Mouse (Mus musculus) lung, embryonic 14.5 days (tissue): ENCODE measurements around the gene Zfr. TPM values are rescaled to one million over a fixed set of nuclear protein-coding genes. Genes with fewer than 3 reads are reported as not detected.
A peak's percentile ranks its signal among the peaks of the same experiment; 100 is the strongest.
"Not testable (repeated sequence)": the region's sequence is repeated elsewhere in the genome, so short reads cannot be mapped to it uniquely, and the experiment has no call there.

ENCODE experiments used
- ATAC-seq: fragments of 200-750 bp; cut with Nextera tagmentation; 2 replicates; pipeline ENCODE4 v1.8.0; 2017; ENCODE audit warnings: mild to moderate bottlenecking, moderate TSS enrichment, moderate library complexity; ENCODE audit not compliant: insufficient read depth
- DNase-seq: peaks from one replicate; pipeline ENCODE4 v3.0.0-alpha.2; 2015
- H3K27ac ChIP-seq: fragments of 300-500 bp; sonication (generic); 2 replicates; pipeline ENCODE4 v1.5.1; 2014; ENCODE audit warnings: low read depth, mild to moderate bottlenecking, moderate library complexity
- H3K27me3 ChIP-seq: fragments of 300-500 bp; sonication (generic); 2 replicates; pipeline ENCODE4 v1.6.1; 2014; ENCODE audit warnings: low read length, control low read depth; ENCODE audit not compliant: insufficient read depth
- H3K36me3 ChIP-seq: fragments of 300-500 bp; sonication (generic); 2 replicates; pipeline ENCODE4 v1.6.1; 2014; ENCODE audit warnings: control low read depth; ENCODE audit not compliant: insufficient read depth
- H3K4me1 ChIP-seq: fragments of 300-500 bp; sonication (generic); 2 replicates; pipeline ENCODE4 v1.6.1; 2014; ENCODE audit warnings: antibody characterized with exemption, control low read depth; ENCODE audit not compliant: insufficient read depth
- H3K4me2 ChIP-seq: fragments of 300-500 bp; sonication (generic); 2 replicates; pipeline ENCODE4 v1.6.1; 2014; ENCODE audit warnings: mild to moderate bottlenecking
- H3K4me3 ChIP-seq: fragments of 300-500 bp; sonication (generic); 2 replicates; pipeline ENCODE4 v1.5.1; 2014; ENCODE audit warnings: low read depth, low read length
- H3K9ac ChIP-seq: fragments of 300-500 bp; sonication (generic); 2 replicates; pipeline ENCODE4 v1.6.1; 2014
- H3K9me3 ChIP-seq: fragments of 300-500 bp; sonication (generic); 2 replicates; pipeline ENCODE4 v1.6.1; 2016; ENCODE audit warnings: low read depth, low read length, control low read depth
- CTCF ChIP-seq: IDR thresholded peaks from 2 replicates; pipeline ENCODE4 v1.5.1; 2016; ENCODE audit warnings: antibody characterized with exemption, low read depth
- WGBS: fragments of 180-500 bp; shearing (Covaris S2); extraction: QIAGEN DNeasy Blood & Tissue Kit; methylation state at CpG from one replicate; pipeline ENCODE4 v1.1.7; 2014; 5-methylcytosine and 5-hydroxymethylcytosine counted together
- polyA plus RNA-seq: library from polyadenylated mRNA; unstranded; fragments of >200 nt; fragmentation: Nextera tagmentation; extraction: Ambion mirVana; gene quantifications from 2 replicates; pipeline ENCODE4 v1.2.1, GENCODE M21; 2014

Gene Zfr
- polyA plus RNA-seq, 1 experiment from 2014 or later: 158 TPM

DNA sequence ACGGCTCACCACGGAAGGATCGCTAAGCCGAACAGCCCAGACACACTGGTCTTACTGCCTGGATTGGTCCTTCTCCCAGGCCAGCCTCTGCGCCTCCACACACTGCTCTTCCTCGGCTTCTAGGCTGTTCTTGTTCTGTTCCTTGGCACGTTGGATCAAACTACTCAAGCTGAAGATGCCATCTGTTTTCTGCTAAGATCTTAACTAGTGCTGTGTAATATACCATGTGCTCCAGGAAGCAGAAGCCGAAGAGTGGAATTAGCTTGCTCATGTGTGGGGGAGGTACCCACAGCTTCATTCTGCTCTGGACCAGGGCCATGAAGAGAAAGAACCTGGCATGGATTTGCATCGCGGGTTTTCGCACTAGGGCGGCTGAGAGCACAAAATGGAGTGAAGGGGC is 11.2 kb upstream of the Zfr start:
- no peaks in the 10 kb centered on the region for H3K36me3 ChIP-seq
- DNase-seq (no peak), ATAC-seq (no peak)
- no peaks in the 10 kb centered on the region for H3K27me3 ChIP-seq
- no peak for TF ChIP-seq CTCF
- no peaks in the 10 kb centered on the region for H3K4me1 ChIP-seq
- no peaks in the 10 kb centered on the region for H3K9me3 ChIP-seq
- no peak overlapping the region for H3K9ac ChIP-seq
- H3K27ac ChIP-seq: no peak overlapping the region
- H3K4me3 ChIP-seq: no peak overlapping the region
- no peak overlapping the region for H3K4me2 ChIP-seq
- WGBS: 82% methylated on average over 12 of the region's 12 CpGs

DNA sequence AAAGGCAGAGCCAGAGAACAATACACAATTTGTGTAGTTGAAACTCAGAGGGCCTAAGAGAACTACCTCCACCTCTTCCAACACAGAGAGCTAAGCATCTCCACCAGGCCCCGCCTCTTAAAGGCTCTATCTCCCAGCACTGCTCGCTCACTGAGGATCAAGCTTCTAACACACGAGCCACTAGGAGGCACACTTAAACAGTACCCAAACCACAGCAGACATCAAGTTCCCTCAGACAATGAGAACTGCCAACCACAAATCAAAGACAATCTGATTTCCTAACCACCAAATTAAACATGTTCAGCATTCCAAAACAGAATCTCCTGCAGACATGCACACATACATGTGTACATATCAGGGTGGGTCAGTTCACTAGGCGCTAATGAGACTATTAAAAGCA is 9.4 kb upstream of the Zfr start:
- DNase-seq (no peak), ATAC-seq (no peak)
- TF ChIP-seq CTCF: peak; percentile 17; the same call in 1 of the 2 replicates
- H3K4me1 ChIP-seq: 0 out of 2 replicates have a peak, but pooled peaks cover 3% of the 10 kb centered on the region
- no peaks in the 10 kb centered on the region for H3K36me3 ChIP-seq
- H3K9ac ChIP-seq: no peak overlapping the region
- H3K9me3 ChIP-seq: no peaks in the 10 kb centered on the region
- WGBS: 77% methylated on average over 4 of the region's 4 CpGs
- H3K27me3 ChIP-seq: no peaks in the 10 kb centered on the region
- H3K4me2 ChIP-seq: no peak overlapping the region
- H3K4me3 ChIP-seq: no peak overlapping the region
- no peak overlapping the region for H3K27ac ChIP-seq

- not testable (repeated sequence) for H3K4me1 ChIP-seq, H3K27me3 ChIP-seq, H3K4me3 ChIP-seq, H3K9me3 ChIP-seq, H3K9ac ChIP-seq, H3K4me2 ChIP-seq, H3K27ac ChIP-seq, H3K36me3 ChIP-seq, DNase-seq, ATAC-seq
- 74% methylated on average over 3 of the region's 3 CpGs for WGBS
Measured at GRCm38 (mm10) chr15:12108922-12109321, 8.7 kb upstream of the Zfr start.

DNA sequence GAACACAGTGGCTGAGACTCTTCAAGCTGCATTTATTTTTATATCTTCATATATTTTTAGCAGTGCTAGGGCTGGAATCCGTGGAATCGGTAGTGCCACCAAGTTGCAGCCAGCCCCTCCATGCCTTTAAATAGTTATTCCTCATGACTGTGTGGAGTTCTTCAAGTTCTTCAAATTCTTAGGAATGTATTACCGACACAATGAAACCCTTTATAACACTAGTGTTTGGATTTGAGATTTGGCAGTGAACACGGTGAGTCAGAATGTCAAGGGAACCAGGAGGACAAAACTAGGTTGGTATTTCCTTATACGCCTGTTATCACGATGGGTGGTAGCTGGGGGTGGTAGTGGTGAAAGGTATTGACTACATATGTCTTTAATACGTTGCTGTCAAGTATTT is 6.4 kb upstream of the Zfr start:
- Histone ChIP-seq H3K9me3 (no peaks in the 10 kb centered on the region), H3K4me3 (no peak overlapping the region), H3K27ac (peak overlapping the region; percentile 72), H3K27me3 (no peaks in the 10 kb centered on the region), H3K36me3 (no peaks in the 10 kb centered on the region), H3K9ac (no peak overlapping the region), H3K4me1 (0 out of 2 replicates have a peak, but pooled peaks cover 3% of the 10 kb centered on the region), H3K4me2 (no peak overlapping the region)
- peak; percentile 68 for ATAC-seq
- 41% methylated on average over 7 of the region's 7 CpGs for WGBS
- DNase-seq: peak; percentile 63
- TF ChIP-seq CTCF: no peak

DNA sequence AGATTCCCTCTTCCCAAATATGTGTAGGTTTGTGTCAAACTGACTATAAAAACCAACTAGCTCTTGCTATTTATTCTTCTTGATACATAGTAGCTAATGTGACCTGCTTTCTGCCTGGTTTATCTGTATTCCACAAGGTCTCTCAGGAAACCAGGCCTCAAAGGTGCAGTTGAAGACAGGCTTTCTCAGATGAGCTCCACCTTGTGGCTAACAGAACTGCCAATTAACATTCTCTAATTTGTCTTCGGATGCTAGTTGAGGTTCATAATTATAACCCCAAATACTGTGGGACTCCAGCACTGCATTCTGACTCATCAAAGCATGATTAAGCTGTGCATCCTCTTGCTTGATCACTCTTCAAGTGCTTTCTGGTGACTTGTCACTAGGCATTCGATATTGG is 4.2 kb upstream of the Zfr start:
- no peaks in the 10 kb centered on the region for H3K9me3 ChIP-seq
- H3K4me3 ChIP-seq: no peak overlapping the region
- peak; percentile 41 for TF ChIP-seq CTCF
- H3K36me3 ChIP-seq: no peaks in the 10 kb centered on the region
- H3K27ac ChIP-seq: no peak overlapping the region
- WGBS: 69% methylated on average over 2 of the region's 2 CpGs
- no peak for DNase-seq
- no peak for ATAC-seq
- H3K27me3 ChIP-seq: no peaks in the 10 kb centered on the region
- H3K4me2 ChIP-seq: no peak overlapping the region
- H3K9ac ChIP-seq: no peak overlapping the region
- H3K4me1 ChIP-seq: 0 out of 2 replicates have a peak, but pooled peaks cover 3% of the 10 kb centered on the region

DNA sequence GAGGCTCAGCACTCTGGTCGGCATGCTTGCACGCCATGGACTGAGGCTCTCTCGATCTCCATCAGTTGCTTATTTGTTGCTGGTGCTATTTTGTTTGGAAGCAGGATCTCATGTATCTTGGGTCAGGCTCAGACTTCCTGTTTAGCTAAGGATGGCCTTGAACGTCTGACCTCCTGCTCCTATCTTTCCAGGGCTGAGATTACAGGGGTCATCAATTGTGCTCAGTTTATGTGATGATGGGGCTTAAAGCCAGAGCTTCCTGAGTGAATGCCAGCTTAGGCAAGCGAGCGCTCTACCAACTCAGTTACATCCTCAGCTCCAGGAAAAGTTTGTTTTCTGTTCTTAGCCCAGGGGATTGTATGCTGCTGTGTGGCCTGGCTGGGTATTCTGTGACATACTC is 3.1 kb upstream of the Zfr start:
- Histone ChIP-seq H3K9me3 (no peaks in the 10 kb centered on the region), H3K9ac (no peak overlapping the region), H3K4me3 (no peak overlapping the region), H3K27me3 (no peaks in the 10 kb centered on the region), H3K4me2 (no peak overlapping the region), H3K4me1 (0 out of 2 replicates have a peak, but pooled peaks cover 3% of the 10 kb centered on the region), H3K27ac (no peak overlapping the region), H3K36me3 (no peaks in the 10 kb centered on the region)
- DNase-seq (no peak), ATAC-seq (no peak)
- 42% methylated on average over 6 of the region's 6 CpGs for WGBS
- no peak for TF ChIP-seq CTCF

DNA sequence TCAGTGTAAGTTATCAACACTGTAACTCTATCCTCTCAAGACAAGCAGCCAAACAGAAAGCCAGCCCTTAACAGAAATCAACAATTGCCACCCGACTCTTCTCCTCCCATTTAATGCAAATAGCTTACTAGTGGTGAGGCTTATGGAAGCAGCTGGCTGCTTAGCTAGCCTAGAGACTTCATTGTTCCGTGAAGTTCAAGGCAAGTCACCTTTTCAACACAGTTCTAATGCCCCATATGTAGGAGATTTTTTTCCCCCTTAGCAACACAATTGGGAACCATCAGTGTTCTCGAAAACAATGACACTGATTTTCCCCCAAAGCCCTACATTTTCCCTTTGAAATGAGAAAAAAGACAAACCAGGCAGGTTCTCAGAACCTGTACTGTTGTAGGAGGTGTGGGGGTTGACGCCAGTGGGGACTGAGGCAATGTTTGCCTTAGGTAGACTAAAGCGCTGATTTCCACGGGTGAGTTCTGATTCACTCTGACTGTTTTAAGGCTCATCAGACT is 1.9 kb upstream of the Zfr start:
- Histone ChIP-seq H3K4me1 (0 out of 2 replicates have a peak, but pooled peaks cover 3% of the 10 kb centered on the region), H3K4me2 (no peak overlapping the region), H3K27ac (no peak overlapping the region), H3K4me3 (no peak overlapping the region), H3K9ac (no peak overlapping the region), H3K36me3 (no peaks in the 10 kb centered on the region), H3K27me3 (no peaks in the 10 kb centered on the region), H3K9me3 (no peaks in the 10 kb centered on the region)
- DNase-seq: no peak
- no peak for TF ChIP-seq CTCF
- 31% methylated on average over 6 of the region's 6 CpGs for WGBS
- no peak for ATAC-seq

DNA sequence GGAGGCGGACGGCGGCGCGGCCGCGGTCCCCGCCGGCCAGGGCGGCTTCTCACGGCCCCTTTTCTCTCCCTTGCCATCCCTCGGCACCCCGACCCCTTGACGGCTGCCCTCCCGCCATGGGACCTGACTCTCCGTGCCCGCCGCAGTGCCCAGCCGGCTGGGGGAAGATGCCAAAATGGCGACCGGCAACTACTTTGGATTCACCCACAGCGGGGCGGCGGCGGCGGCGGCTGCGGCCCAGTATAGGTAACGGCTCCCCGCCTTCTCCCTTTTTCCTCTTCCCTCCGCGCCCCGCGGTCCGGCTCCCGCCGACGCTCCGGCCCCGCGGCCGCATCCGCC is 431 bp downstream of the Zfr start:
- Histone ChIP-seq H3K9me3 (no peaks in the 10 kb centered on the region), H3K4me2 (peak overlapping the region; percentile 80), H3K9ac (peak overlapping the region; percentile 99), H3K4me3 (peak overlapping the region; percentile 99), H3K27me3 (no peaks in the 10 kb centered on the region), H3K4me1 (no peaks in the 10 kb centered on the region), H3K27ac (peak overlapping the region; percentile 96), H3K36me3 (peaks cover 6% of the 10 kb centered on the region)
- ATAC-seq (peak; percentile 55), DNase-seq (peak; percentile 58)
- TF ChIP-seq CTCF: no peak
- WGBS: under 1% methylated on average over 42 of the region's 43 CpGs
